Mouse (Mus musculus) heart, adult 2 months (tissue): ENCODE measurements around the gene Zkscan14. TPM values are rescaled to one million over a fixed set of nuclear protein-coding genes. Genes with fewer than 3 reads are reported as not detected.
A peak's percentile ranks its signal among the peaks of the same experiment; 100 is the strongest.

Experiments used
- DNase-seq, 2 experiments: peaks; one replicate each; pipeline ENCODE4 v3.0.0; 2021
- H3K27ac ChIP-seq: fragments of 200-600 bp; 2 replicates; pipeline ENCODE4 v1.8.1; 2022
- H3K27me3 ChIP-seq: fragments of 200-500 bp; 2 replicates; pipeline ENCODE4 v1.6.1; 2012; ENCODE audit warnings: mild to moderate bottlenecking, low read length, inconsistent platforms, mixed read lengths; ENCODE audit not compliant: control insufficient read depth, insufficient read depth
- H3K36me3 ChIP-seq: fragments of 200-500 bp; 2 replicates; pipeline ENCODE4 v1.6.1; 2012; ENCODE audit warnings: low read length, inconsistent platforms; ENCODE audit not compliant: control insufficient read depth, insufficient read depth
- H3K4me1 ChIP-seq: fragments of 200-500 bp; 2 replicates; pipeline ENCODE4 v1.6.1; 2011; ENCODE audit warnings: low read length; ENCODE audit not compliant: control insufficient read depth, insufficient read depth
- H3K4me3 ChIP-seq: fragments of 200-600 bp; 2 replicates; pipeline ENCODE4 v1.8.1; 2022
- H3K79me2 ChIP-seq: fragments of 200-500 bp; replicated peaks from 2 replicates; pipeline ENCODE4 v1.6.1; 2012; ENCODE audit warnings: mild to moderate bottlenecking, inconsistent platforms, low read length, moderate library complexity, mixed read lengths; ENCODE audit not compliant: control insufficient read depth, insufficient read depth
- H3K9ac ChIP-seq: fragments of 200-500 bp; 2 replicates; pipeline ENCODE4 v1.6.1; 2012; ENCODE audit warnings: low read depth, mild to moderate bottlenecking, control low read depth, inconsistent platforms, low read length, mixed read lengths
- CTCF ChIP-seq: fragments of 200-600 bp; IDR thresholded peaks from 2 replicates; pipeline ENCODE4 v1.8.1; 2022; ENCODE audit warnings: antibody characterized with exemption, mild to moderate bottlenecking, moderate library complexity
- EP300 ChIP-seq: fragments of 200-500 bp; IDR thresholded peaks from 2 replicates; pipeline ENCODE4 v1.6.1; 2011; ENCODE audit warnings: low read depth, low read length, control low read depth; ENCODE audit not compliant: insufficient read depth
- POLR2A ChIP-seq: fragments of 200-500 bp; IDR thresholded peaks from 2 replicates; pipeline ENCODE4 v1.6.1; 2011; ENCODE audit warnings: mild to moderate bottlenecking, low read depth, low read length, control low read depth; ENCODE audit not compliant: insufficient read depth
- WGBS: fragments of 180-500 bp; shearing (Covaris S2); methylation state at CpG from one replicate; pipeline ENCODE4 v1.1.7; 2018; 5-methylcytosine and 5-hydroxymethylcytosine counted together
- intact Hi-C: fragments of 180-260 bp; cut with DNase I; formaldehyde crosslinking; loops from one replicate; pipeline ENCODE4 v1.15.1; 2025
- polyA plus RNA-seq: library from polyadenylated mRNA; depleted of rRNA; stranded (reverse); fragments of >200 nt; gene quantifications from 2 replicates; pipeline ENCODE4 v1.2.3, GENCODE M21; 2012
- total RNA-seq, 2 experiments: library from RNA; stranded (reverse); gene quantifications; 2 replicates each; pipeline ENCODE4 v1.2.3; 2021

Zkscan14 gene
- total and polyA plus RNA-seq, 3 experiments = 2.5 to 6.9 (median 6.3) TPM

DNA sequence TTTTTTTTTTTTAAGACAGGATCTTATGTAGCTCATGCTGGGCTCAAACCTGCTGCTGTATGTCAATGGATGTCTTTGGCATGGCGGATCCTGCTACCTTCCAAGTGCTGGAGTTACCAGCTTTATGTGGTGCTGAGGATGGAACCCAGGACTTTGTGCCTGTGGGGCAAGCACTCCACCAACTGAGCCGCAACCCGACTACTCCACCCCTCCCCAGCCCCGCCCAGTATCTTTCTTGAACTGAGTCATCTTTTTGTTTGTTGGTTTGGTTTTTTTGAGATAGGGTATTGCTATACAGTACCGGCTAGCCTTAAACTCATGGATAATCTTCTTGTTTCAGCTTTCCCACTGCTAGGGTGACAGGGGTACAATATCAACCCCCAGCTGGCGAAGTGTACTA lies 12.3 kb downstream of the Zkscan14 start:
- no peaks in the 10 kb centered on the region for H3K27me3 ChIP-seq
- H3K36me3 ChIP-seq = peaks cover 17% of the 10 kb centered on the region
- DNase-seq = no peak
- H3K9ac ChIP-seq = no peak overlapping the region
- no peak overlapping the region for H3K27ac ChIP-seq
- peak overlapping the region; percentile 79; the same call in 1 of the 2 replicates for H3K4me3 ChIP-seq
- intact Hi-C loops = no loop called here
- 69% methylated on average over 6 of the region's 6 CpGs for WGBS
- peaks cover 12% of the 10 kb centered on the region for H3K4me1 ChIP-seq
- H3K79me2 ChIP-seq = peaks cover 6% of the 10 kb centered on the region
- TF ChIP-seq EP300 (no peak), CTCF (no peak), POLR2A (no peak)

DNA sequence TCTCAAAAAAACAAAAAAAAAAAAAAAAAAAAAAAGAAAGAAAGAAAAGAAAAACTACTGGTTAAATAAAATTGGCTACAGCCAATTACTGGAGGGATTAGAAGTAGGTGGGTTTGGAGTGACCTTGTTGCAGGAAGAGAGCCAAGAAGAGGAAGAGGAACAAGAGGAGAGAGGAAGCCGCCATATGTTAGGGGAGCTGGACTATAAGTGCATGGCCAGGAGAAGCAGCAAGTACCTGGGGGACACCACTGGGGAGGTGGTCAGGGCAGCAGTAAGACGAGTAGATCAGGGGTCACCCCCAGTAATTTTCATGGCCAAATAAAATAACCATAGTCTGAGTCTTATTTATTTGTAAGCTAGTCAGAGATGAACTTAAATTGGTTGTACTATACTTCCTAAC lies 16.4 kb downstream of the Zkscan14 start:
- H3K9ac ChIP-seq = no peak overlapping the region
- peaks cover 3% of the 10 kb centered on the region for H3K79me2 ChIP-seq
- peaks cover 7% of the 10 kb centered on the region for H3K4me1 ChIP-seq
- H3K36me3 ChIP-seq = peaks cover 13% of the 10 kb centered on the region
- TF ChIP-seq POLR2A (no peak), CTCF (no peak), EP300 (no peak)
- no peak overlapping the region for H3K27ac ChIP-seq
- 75% methylated on average over 2 of the region's 2 CpGs for WGBS
- H3K4me3 ChIP-seq = no peak overlapping the region
- intact Hi-C loops = no loop called here
- no peaks in the 10 kb centered on the region for H3K27me3 ChIP-seq
- no peak for DNase-seq

DNA sequence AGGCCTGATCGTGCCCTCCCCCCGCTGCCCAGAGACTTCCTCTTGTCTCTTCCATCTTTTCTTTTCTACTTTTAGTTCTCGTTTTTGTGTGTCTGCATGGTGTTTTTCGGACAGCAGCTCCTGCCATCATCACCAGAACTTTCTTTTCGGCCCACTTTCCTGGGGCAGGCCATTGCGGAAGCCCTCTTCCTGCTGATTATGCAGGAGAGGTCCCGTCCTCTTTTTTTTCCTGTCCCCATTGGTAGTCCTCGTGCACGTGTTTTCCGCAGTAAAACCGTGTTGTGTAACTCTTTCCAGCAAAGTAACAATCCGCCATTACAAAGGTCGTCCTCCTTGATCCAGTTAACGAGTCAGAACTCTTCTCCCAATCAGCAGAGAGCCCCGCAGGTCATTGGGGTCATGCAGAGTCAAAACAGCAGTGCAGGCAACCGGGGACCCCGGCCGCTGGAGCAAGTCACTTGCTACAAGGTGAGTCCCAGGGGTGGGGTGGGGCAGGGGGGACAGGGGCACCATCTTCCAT lies 23.1 kb downstream of the Zkscan14 start:
- intact Hi-C loops = no loop called here
- TF ChIP-seq POLR2A = no peak
- no peak for TF ChIP-seq CTCF
- TF ChIP-seq EP300 = no peak
- no peak overlapping the region for H3K27ac ChIP-seq
- no peak for DNase-seq
- 77% methylated on average over 18 of the region's 18 CpGs for WGBS
- H3K4me3 ChIP-seq = no peak overlapping the region
- no peak overlapping the region for H3K9ac ChIP-seq
- no peaks in the 10 kb centered on the region for H3K36me3 ChIP-seq
- no peaks in the 10 kb centered on the region for H3K4me1 ChIP-seq
- no peaks in the 10 kb centered on the region for H3K79me2 ChIP-seq
- H3K27me3 ChIP-seq = no peaks in the 10 kb centered on the region

DNA sequence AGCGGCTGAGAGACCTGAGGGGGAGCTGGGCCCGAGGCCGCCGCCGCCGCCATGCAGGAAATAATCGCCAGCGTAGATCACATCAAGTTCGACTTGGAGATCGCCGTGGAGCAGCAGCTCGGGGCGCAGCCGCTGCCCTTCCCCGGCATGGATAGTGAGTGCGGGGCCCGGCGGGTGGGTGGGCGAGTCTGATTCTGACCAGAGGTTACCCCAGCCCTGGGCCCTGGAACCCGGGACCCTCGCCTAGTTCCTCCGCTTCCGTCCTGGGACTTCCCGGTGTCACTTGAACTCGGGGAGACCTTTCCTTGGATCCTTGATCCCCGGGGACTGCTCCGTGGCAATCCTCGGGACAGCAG lies 34.4 kb downstream of the Zkscan14 start:
- intact Hi-C loops = loop anchor here (1.0 to 5.0 kb wide), 4 partner anchors 24 to 1855 kb away; partner anchors contain the start of genes Bud31 and Pdap1
- Histone ChIP-seq H3K27me3 (no peaks in the 10 kb centered on the region), H3K4me3 (peak overlapping the region; percentile 82), H3K36me3 (peaks cover 3% of the 10 kb centered on the region; the same call in 1 of the 2 replicates), H3K79me2 (peaks cover 2% of the 10 kb centered on the region; the same call in 1 of the 2 replicates), H3K4me1 (peaks cover 7% of the 10 kb centered on the region), H3K9ac (peak overlapping the region; percentile 93), H3K27ac (peak overlapping the region; percentile 95)
- TF ChIP-seq EP300 = no peak
- no peak for TF ChIP-seq POLR2A
- TF ChIP-seq CTCF = no peak
- DNase-seq = no peak
- under 1% methylated on average over 28 of the region's 28 CpGs for WGBS

DNA sequence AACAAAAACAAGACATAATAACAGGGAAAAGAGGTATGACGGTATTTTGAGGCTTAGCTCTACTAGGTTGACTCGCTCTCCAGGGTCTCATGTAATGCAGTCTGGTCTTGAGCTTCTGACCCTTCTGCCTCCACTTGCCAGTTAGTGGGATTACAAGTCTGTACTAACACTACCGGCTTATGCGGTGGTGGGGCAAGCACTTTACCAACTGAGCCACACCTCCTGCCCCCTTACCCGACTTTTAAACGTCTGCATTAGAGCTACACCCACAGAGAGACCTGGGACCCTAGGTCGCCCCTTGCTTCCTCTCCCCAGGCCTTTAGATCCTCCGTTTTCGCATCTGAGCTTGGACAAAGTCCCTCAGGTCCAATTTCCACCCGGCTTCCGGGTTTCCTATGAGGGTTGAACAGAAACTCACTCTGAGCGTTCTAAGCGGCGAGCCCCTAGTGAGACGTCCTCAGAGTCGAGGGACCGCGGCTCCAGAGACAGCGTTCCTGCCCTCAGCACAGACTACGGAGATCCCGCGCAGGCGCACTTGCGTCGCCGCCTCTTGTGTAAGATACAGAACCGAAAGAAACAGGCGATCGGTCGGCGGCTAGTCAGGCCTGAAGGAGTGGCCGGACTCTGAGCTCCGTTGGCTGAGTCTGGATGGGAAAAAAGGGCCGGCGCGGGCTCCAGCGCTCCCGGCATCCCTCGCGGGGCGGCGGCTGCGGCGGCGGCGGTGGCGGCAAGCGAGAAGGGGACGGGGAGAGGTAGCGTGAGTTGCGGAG lies 34.9 kb downstream of the Zkscan14 start, which contains the start of the genes Ptcd1 and Cpsf4:
TSS of gene Ptcd1 (minus strand) at position 573 of the 770 bp plus-strand sequence.
TSS of gene Cpsf4 (plus strand) at position 678 of the 770 bp plus-strand sequence.
- TF ChIP-seq EP300 (peak; percentile 68; the same call in 1 of the 2 replicates), CTCF (no peak), POLR2A (peak; percentile 96)
- WGBS = under 1% methylated on average over 50 of the region's 51 CpGs
- peak within 1 kb of the TSS; percentile 82 for H3K4me3 ChIP-seq
- H3K79me2 ChIP-seq = peaks cover 2% of the 10 kb centered on the region; the same call in 1 of the 2 replicates
- intact Hi-C loops = loop anchor here (1.0 to 5.0 kb wide), 4 partner anchors 24 to 1854 kb away; partner anchors contain the start of genes Bud31 and Pdap1
- DNase-seq = peak; percentile 99
- H3K9ac ChIP-seq = peak within 1 kb of the TSS; percentile 93
- H3K4me1 ChIP-seq = peaks cover 7% of the 10 kb centered on the region
- H3K27me3 ChIP-seq = no peaks in the 10 kb centered on the region
- peak within 1 kb of the TSS; percentile 95 for H3K27ac ChIP-seq
- peaks cover 3% of the 10 kb centered on the region; the same call in 1 of the 2 replicates for H3K36me3 ChIP-seq
